Mouse (Mus musculus): ENCODE data around the gene Zfp710. TPM values are rescaled to one million over a fixed set of nuclear protein-coding genes. Genes with fewer than 3 reads are reported as not detected.

Gene Zfp710
- polyA plus RNA-seq, 1 experiment, result 5.3 TPM

DNA sequence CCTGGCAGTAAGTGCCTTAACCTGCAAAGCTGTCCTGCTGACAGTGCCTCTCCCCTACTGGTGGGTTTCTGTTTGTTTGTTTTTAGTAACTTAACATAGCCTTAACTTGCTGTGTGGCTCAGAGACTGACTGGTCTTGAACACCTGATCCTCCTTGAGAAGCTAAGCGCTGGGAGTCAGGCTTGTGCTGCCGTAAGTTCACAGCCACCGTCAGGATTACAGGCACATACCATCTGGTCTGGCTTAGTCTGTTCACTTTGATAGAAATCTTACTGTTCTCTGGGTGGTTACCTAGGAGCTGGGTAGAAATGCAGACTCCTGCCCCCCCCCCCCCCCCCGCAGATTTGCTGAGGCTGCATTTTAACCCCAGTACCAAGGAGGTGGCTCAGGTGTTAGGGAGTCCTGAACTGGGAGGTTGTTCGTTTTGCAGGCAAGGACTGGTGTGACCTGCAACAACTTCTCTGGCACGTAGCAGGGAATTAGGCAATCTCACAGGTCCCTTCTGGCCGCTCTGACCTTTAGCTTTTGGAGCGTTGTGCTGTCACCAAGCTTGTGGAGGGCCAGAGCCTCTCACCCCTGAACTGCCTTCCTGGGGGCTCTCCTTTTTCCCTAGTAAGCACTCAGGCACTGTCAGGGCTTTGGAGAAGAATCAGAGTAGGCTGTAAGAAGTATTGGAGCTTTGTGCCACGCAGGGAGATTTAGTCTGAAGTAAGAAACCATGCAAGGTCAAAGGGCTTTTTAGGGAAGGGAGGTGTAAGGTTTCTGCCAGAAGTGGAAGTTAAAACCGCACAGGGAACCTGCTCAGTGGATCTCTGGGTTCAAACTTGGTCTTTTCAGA is 7.8 kb downstream of the Zfp710 start:
- no peak overlapping the region for H3K4me3 ChIP-seq
- H3K4me2 ChIP-seq (ENCODE audit: low read depth), result peak overlapping the region; percentile 60
- H3ac ChIP-seq (ENCODE audit: control insufficient read depth, insufficient read length), result no peak overlapping the region
- H3K36me3 ChIP-seq (ENCODE audit: control insufficient read depth, insufficient read depth), result no peaks in the 10 kb centered on the region
- peaks cover 24% of the 10 kb centered on the region for H3K79me2 ChIP-seq (ENCODE audit: control insufficient read depth, insufficient read depth)
- H3K27me3 ChIP-seq (ENCODE audit: control insufficient read depth, insufficient read depth, insufficient read length), result no peaks in the 10 kb centered on the region
- TF ChIP-seq SRF (IDR thresholded peaks at IDR 0.05; ENCODE audit: control insufficient read depth, insufficient read length, low read depth) (no peak), POLR2A (IDR thresholded peaks at IDR 0.05; ENCODE audit: insufficient read length, low read depth) (no peak), CEBPB (IDR thresholded peaks at IDR 0.05; ENCODE audit: insufficient read depth, poor library complexity, severe bottlenecking) (no peak), MYOD1 (IDR thresholded peaks at IDR 0.05; ENCODE audit: control insufficient read depth in 1 of 3, insufficient read length in 2 of 3, low read depth in 2 of 3) (no peak), TCF3 (IDR thresholded peaks at IDR 0.05; ENCODE audit: insufficient read length, low read depth) (no peak), TCF12 (IDR thresholded peaks at IDR 0.05; ENCODE audit: insufficient read depth, poor library complexity, severe bottlenecking) (no peak), USF1 (IDR thresholded peaks at IDR 0.05; ENCODE audit: low read depth) (no peak), MYOG (IDR thresholded peaks at IDR 0.05; ENCODE audit: control insufficient read depth in 1 of 3, insufficient read depth in 1 of 3, insufficient read length in 2 of 3, low read depth in 2 of 3) (no peak), REST (IDR thresholded peaks at IDR 0.05; ENCODE audit: insufficient read depth, insufficient read length) (no peak), POLR2AphosphoS2 (IDR thresholded peaks at IDR 0.05; ENCODE audit: insufficient read length, low read depth) (no peak), MAX (IDR thresholded peaks at IDR 0.05; ENCODE audit: low read depth) (no peak), E2F4 (IDR thresholded peaks at IDR 0.05; ENCODE audit: insufficient read depth) (no peak)

DNA sequence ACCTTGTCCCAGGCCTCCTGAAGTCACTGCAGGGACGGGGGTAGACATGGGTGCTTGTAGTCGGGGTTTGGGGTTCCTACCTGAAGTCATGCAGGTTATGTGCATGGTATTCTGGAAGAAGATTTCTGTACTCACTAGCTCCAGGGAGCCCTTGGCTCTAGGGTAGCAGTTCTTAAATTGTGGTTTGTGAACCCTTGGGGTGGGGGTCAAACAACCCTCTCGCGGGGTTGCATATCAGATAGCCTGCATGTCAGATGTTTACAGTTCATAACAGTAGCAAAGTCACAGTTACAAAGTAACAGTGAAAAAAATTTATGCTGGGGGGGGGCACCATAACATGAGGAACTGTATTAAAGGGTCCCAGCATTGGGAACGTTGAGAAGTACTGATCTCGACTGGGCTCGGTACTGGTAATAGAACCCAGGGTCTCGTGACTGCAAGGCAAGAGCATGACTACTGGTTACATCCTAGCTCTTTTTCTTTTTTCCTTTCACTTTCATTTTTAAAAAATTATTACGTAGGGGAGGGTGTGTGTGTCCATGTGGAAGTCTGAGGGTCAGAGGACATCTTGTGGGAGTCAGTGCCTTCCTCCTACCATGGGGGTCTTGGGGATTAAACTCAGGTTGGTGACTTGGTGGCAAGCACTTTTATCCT is 8.6 kb downstream of the Zfp710 start:
- Histone ChIP-seq H3K4me3 (no peak overlapping the region), H3K79me2 (ENCODE audit: control insufficient read depth, insufficient read depth) (peaks cover 17% of the 10 kb centered on the region), H3K36me3 (ENCODE audit: control insufficient read depth, insufficient read depth) (no peaks in the 10 kb centered on the region), H3K4me2 (ENCODE audit: low read depth) (peak overlapping the region; percentile 60), H3K27me3 (ENCODE audit: control insufficient read depth, insufficient read depth, insufficient read length) (no peaks in the 10 kb centered on the region), H3ac (ENCODE audit: control insufficient read depth, insufficient read length) (no peak overlapping the region)
- TF ChIP-seq CEBPB (IDR thresholded peaks at IDR 0.05; ENCODE audit: insufficient read depth, poor library complexity, severe bottlenecking) (no peak), E2F4 (IDR thresholded peaks at IDR 0.05; ENCODE audit: insufficient read depth) (no peak), MYOG (IDR thresholded peaks at IDR 0.05; ENCODE audit: control insufficient read depth in 1 of 3, insufficient read depth in 1 of 3, insufficient read length in 2 of 3, low read depth in 2 of 3) (no peak), MAX (IDR thresholded peaks at IDR 0.05; ENCODE audit: low read depth) (no peak), TCF3 (IDR thresholded peaks at IDR 0.05; ENCODE audit: insufficient read length, low read depth) (no peak), POLR2AphosphoS2 (IDR thresholded peaks at IDR 0.05; ENCODE audit: insufficient read length, low read depth) (no peak), TCF12 (IDR thresholded peaks at IDR 0.05; ENCODE audit: insufficient read depth, poor library complexity, severe bottlenecking) (no peak), POLR2A (IDR thresholded peaks at IDR 0.05; ENCODE audit: insufficient read length, low read depth) (no peak), REST (IDR thresholded peaks at IDR 0.05; ENCODE audit: insufficient read depth, insufficient read length) (no peak), SRF (IDR thresholded peaks at IDR 0.05; ENCODE audit: control insufficient read depth, insufficient read length, low read depth) (no peak), USF1 (IDR thresholded peaks at IDR 0.05; ENCODE audit: low read depth) (no peak), MYOD1 (IDR thresholded peaks at IDR 0.05; ENCODE audit: control insufficient read depth in 1 of 3, insufficient read length in 2 of 3, low read depth in 2 of 3) (no peak)

DNA sequence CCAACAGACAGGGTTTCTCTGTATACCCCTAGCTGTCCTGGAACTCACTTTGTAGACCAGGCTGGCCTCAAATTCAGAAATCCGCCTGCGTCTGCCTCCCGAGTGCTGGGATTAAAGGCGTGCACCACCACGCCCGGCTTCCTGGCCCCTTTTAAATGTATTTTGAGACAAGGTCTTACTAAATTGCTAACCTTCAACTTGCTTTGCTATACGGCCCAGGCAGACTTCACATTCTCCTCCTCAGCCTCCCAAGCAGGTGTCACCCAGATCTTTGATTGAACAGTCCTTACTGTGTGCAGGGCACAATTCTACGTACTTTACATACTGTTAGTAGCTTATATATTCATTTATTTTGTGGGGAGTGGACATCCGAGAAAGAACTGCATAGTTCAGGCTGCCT is 9.2 kb downstream of the Zfp710 start:
- peaks cover 12% of the 10 kb centered on the region for H3K79me2 ChIP-seq (ENCODE audit: control insufficient read depth, insufficient read depth)
- H3K4me3 ChIP-seq, result no peak overlapping the region
- no peaks in the 10 kb centered on the region for H3K36me3 ChIP-seq (ENCODE audit: control insufficient read depth, insufficient read depth)
- H3K4me2 ChIP-seq (ENCODE audit: low read depth), result no peak overlapping the region
- TF ChIP-seq MAX (IDR thresholded peaks at IDR 0.05; ENCODE audit: low read depth), result no peak
- no peak for TF ChIP-seq USF1 (IDR thresholded peaks at IDR 0.05; ENCODE audit: low read depth)
- no peak for TF ChIP-seq CEBPB (IDR thresholded peaks at IDR 0.05; ENCODE audit: insufficient read depth, poor library complexity, severe bottlenecking)
- no peak for TF ChIP-seq E2F4 (IDR thresholded peaks at IDR 0.05; ENCODE audit: insufficient read depth)
- TF ChIP-seq POLR2AphosphoS2 (IDR thresholded peaks at IDR 0.05; ENCODE audit: insufficient read length, low read depth), result no peak
- no peak for TF ChIP-seq TCF12 (IDR thresholded peaks at IDR 0.05; ENCODE audit: insufficient read depth, poor library complexity, severe bottlenecking)
- TF ChIP-seq REST (IDR thresholded peaks at IDR 0.05; ENCODE audit: insufficient read depth, insufficient read length), result no peak
- H3K27me3 ChIP-seq (ENCODE audit: control insufficient read depth, insufficient read depth, insufficient read length), result no peaks in the 10 kb centered on the region
- H3ac ChIP-seq (ENCODE audit: control insufficient read depth, insufficient read length), result no peak overlapping the region

DNA sequence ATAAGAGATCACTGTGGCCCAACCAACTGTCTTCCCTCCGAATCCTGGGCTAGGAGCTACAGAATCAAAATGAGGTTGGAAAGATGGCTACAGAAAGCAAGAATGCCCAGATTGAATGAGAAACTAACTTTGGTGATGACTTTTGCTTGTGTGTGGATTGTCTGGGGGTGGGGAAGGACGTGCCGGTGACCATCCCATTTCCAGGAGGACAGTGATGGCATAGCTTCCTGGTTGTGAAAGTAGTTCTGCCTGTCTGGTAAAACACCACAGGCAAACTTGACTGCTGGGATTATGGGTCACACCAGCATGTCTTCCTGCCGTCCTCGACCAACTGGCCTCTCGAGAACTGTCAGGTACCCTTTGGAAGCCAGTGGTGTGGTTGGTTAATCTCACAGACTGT is 10.5 kb downstream of the Zfp710 start:
- H3K4me3 ChIP-seq, result no peak overlapping the region
- no peak overlapping the region for H3K4me2 ChIP-seq (ENCODE audit: low read depth)
- H3ac ChIP-seq (ENCODE audit: control insufficient read depth, insufficient read length), result no peak overlapping the region
- no peaks in the 10 kb centered on the region for H3K27me3 ChIP-seq (ENCODE audit: control insufficient read depth, insufficient read depth, insufficient read length)
- no peak for TF ChIP-seq CEBPB (IDR thresholded peaks at IDR 0.05; ENCODE audit: insufficient read depth, poor library complexity, severe bottlenecking)
- no peak for TF ChIP-seq E2F4 (IDR thresholded peaks at IDR 0.05; ENCODE audit: insufficient read depth)
- no peak for TF ChIP-seq REST (IDR thresholded peaks at IDR 0.05; ENCODE audit: insufficient read depth, insufficient read length)
- TF ChIP-seq MAX (IDR thresholded peaks at IDR 0.05; ENCODE audit: low read depth), result no peak
- TF ChIP-seq POLR2AphosphoS2 (IDR thresholded peaks at IDR 0.05; ENCODE audit: insufficient read length, low read depth), result no peak
- TF ChIP-seq POLR2A (IDR thresholded peaks at IDR 0.05; ENCODE audit: insufficient read length, low read depth), result no peak
- TF ChIP-seq MYOD1 (IDR thresholded peaks at IDR 0.05; ENCODE audit: control insufficient read depth in 1 of 3, insufficient read length in 2 of 3, low read depth in 2 of 3), result no peak
- TF ChIP-seq USF1 (IDR thresholded peaks at IDR 0.05; ENCODE audit: low read depth), result no peak
- no peak for TF ChIP-seq MYOG (IDR thresholded peaks at IDR 0.05; ENCODE audit: control insufficient read depth in 1 of 3, insufficient read depth in 1 of 3, insufficient read length in 2 of 3, low read depth in 2 of 3)
- no peak for TF ChIP-seq TCF3 (IDR thresholded peaks at IDR 0.05; ENCODE audit: insufficient read length, low read depth)
- TF ChIP-seq TCF12 (IDR thresholded peaks at IDR 0.05; ENCODE audit: insufficient read depth, poor library complexity, severe bottlenecking), result no peak
- no peak for TF ChIP-seq SRF (IDR thresholded peaks at IDR 0.05; ENCODE audit: control insufficient read depth, insufficient read length, low read depth)
- no peaks in the 10 kb centered on the region for H3K36me3 ChIP-seq (ENCODE audit: control insufficient read depth, insufficient read depth)
- peaks cover 8% of the 10 kb centered on the region for H3K79me2 ChIP-seq (ENCODE audit: control insufficient read depth, insufficient read depth)

Measured in myocyte (in vitro differentiated cells).